Mouse (Mus musculus) splenic B cell, adult 2 months (primary cell): ENCODE results near the gene Fstl1.

Experiments used
- DNase-seq: peaks from one replicate; pipeline ENCODE4 v3.0.0-alpha.2; 2011; ENCODE audit warnings: low read depth, low spot score
- H3K27me3 ChIP-seq: 2 replicates; pipeline ENCODE4 v1.6.1; 2012; ENCODE audit warnings: mild to moderate bottlenecking, low read length, moderate library complexity, mixed read lengths; ENCODE audit not compliant: control insufficient read depth, poor library complexity, insufficient read depth, severe bottlenecking
- H3K36me3 ChIP-seq: 2 replicates; pipeline ENCODE4 v1.6.1; 2012; ENCODE audit warnings: mild to moderate bottlenecking, low read length, moderate library complexity, mixed read lengths; ENCODE audit not compliant: control insufficient read depth, poor library complexity, insufficient read depth, severe bottlenecking

Fstl1 gene

DNA sequence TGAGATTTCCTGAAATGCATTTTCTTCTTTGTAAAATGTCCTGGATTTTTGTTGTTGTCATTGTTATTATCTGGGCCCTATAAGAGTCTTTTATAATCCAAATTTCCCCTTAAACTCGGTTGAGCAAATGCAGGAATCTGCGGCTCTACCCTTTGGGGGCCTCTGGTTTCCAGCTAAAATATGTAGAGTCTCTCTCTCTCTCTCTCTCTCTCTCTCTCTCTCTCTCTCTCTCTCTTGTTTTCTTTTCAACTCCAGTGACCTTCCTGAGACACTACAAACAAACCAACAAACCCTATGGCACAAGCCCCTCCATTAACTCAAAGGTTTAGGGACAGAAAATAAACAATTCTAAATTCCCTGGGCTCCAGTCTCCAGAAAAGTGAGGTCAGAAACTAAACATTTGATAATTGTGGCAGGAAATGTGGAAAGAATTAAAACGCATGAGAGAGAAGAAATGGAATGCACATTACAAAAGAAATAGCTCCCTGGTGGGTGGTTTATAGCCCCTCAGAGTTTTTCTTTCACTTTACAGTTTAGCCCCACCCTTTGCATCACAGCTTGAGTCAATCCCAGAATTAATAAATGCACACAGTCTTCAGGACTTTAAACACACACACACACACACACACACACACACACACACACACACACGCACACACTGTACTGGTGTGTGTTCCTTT lies 1.3 kb downstream of the Fstl1 start:
- DNase-seq, result no peak

DNA sequence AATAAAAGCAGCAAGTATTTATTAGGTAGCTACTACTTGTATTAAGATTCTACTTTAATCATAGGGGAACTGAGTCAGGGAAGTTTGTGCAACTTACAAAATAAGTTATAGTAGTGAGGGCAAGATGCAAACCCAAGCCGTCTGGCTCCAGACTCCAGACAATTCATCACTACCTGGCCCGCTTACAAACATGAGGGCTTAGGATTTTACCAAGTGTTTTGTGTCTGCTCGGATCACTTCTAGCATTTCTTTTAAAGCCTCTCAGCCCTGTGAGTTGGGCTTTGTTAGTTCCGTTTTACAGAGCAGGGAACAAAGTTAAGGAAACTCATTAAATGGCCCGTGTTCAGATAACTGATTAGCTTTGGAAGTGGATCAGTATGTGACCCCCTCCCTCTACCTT lies 1.9 kb downstream of the Fstl1 start:
- H3K27me3 ChIP-seq, result peaks cover 3% of the 10 kb centered on the region
- no peaks in the 10 kb centered on the region for H3K36me3 ChIP-seq
- no peak for DNase-seq

More for the DNA sequence above, 1.3 kb downstream of the Fstl1 start:
- H3K27me3 ChIP-seq, result peaks cover 3% of the 10 kb centered on the region
- no peaks in the 10 kb centered on the region for H3K36me3 ChIP-seq

DNA sequence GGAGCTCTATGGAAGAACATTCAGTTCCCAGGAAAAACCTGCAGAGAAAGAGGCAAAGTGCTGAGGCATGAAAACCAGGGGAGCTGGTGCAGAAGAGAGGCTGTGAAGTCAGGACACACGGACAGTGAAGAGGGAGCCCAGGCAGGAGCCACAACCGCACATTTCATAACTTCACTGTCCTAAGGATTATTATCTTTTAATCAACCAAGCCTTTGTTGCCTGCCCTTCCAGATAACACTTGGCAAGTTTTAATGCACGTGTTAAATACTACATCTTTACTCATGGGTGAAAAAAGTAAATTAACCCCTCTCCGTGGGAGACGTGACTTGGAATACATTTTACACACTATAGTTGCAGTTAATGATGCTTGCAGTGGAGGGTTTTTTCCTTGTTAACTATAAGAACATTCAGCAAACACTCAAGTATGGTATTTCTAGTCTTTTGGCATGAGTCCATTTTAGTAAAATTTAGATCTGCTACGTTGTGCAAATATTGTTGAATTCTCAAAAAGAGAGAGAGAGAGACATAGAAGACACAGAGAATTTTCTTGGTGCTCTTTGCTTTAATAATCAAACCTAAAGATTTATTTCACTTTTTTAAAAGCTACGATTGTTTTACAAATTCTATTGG lies 3.1 kb downstream of the Fstl1 start:
- Histone ChIP-seq H3K36me3 (no peaks in the 10 kb centered on the region), H3K27me3 (peaks cover 3% of the 10 kb centered on the region)
- no peak for DNase-seq

DNA sequence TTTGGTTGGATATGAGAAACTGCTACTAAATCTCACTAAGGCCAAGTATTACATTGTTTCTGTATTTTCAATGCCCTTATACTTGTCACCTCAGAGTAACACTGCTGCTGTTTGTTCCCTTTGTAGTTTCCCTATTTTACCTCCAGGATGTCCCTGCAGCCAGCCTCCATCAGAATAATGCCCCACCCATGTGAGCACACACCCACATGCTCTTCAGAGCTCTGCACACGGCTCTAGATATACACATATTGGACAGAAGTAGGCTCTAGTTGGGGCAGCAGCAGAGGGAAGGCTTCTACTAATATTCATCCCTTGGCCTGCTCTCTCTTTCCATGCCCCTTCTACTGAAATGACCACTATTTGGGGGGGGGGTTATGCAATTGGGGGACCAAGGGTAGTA lies 3.7 kb downstream of the Fstl1 start:
- peaks cover 3% of the 10 kb centered on the region for H3K27me3 ChIP-seq
- H3K36me3 ChIP-seq, result no peaks in the 10 kb centered on the region
- DNase-seq, result no peak

DNA sequence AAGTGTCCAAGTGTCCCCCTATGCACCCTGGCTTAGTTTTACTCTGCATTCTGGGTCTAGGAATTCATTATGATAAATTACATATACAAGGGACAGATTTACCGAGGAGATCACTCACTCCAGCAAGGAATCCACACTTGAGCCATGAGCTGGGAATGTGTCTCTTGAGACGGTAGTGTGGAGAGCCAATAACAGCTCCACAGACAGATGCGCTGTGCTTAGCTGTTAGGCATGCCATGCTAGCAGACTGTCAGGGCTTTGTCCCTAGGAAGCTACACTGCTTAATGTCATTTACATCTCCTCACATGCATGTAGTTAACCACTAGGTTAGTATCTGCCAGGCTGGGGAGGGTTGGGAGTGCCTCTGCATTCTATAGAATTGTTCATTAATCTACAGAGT lies 4.2 kb downstream of the Fstl1 start:
- Histone ChIP-seq H3K27me3 (peaks cover 3% of the 10 kb centered on the region), H3K36me3 (no peaks in the 10 kb centered on the region)
- no peak for DNase-seq

DNA sequence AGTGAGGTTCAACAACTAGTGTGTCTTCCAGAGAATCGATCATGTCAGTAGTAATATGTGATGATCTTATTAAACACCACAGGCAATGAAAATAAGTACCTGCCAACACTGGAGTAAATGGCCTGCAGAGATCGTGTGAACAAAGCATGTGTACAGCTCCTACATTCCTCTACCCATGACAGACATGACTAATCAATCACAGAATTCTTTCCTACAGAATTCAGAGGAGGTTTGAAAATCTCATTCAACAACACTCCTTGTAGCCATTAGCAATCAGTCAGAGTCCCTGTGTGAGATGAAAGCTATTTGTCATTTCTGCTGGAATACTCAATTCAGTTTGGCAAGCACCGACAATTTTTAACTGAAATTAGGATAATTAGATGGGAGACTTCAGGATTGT lies 7.9 kb downstream of the Fstl1 start:
- H3K27me3 ChIP-seq, result no peaks in the 10 kb centered on the region
- no peaks in the 10 kb centered on the region for H3K36me3 ChIP-seq
- no peak for DNase-seq

DNA sequence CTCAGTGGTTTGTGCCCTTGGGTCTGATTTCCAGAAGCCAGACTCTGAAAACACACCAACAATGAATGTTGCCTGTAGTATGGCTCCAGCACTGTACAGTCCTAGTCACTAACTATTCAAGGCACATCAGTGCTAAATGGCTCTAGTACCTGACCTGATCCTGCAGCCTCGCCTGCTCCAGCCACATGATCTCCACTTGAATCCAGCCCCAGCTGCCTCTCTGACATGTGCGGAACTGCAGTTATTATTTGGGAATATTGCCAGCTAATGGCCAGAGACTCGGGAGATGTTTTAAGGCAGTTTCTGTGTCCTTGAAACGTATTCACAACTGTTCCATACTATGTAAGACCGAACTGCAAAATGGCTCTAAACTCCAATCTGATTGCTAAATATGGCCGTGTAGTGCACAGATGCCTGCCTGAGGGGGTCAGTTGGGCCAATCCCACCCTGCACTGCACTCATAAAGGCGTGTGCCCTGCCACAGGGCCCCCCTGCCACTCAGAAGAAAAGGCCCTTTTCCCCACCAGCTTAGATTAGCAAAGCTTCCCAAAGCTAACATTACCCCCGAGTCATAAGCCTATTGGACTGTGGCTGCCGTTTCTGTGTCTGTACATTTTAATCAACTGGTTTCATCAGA lies 11.0 kb downstream of the Fstl1 start:
- DNase-seq, result no peak
- Histone ChIP-seq H3K27me3 (no peaks in the 10 kb centered on the region), H3K36me3 (no peaks in the 10 kb centered on the region)

DNA sequence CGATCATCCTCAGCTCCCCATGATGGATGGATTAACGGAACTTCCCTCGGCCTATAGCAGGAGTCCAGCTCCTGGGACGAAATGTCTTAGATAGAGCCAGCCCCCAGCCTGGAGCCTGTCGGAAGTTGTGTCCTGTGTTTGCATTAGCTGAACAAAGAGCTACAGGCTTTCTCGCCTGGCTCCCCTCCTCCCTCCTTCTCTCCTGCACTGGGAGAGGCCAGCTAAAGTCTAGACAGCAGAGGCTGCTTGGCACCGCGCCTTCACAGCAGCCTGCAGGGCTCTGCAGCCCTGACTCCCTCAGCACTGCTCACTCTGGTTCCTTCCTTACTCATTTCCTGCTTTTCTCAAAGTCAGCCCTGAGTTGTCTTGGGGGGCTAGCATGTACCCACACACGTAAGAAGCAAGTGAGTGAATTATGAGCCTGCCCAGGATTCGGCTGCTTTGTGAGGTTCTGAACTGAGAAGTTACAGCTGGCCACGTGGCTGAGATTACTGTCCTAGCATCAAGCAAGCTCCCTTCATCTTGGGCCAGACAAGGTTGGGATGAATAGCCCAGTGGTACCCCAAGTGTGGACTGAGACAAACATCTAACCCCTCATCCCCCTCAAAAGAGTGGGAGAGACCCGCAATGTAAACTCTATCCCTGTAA lies 11.8 kb downstream of the Fstl1 start:
- H3K36me3 ChIP-seq, result no peaks in the 10 kb centered on the region
- no peak for DNase-seq
- no peaks in the 10 kb centered on the region for H3K27me3 ChIP-seq

DNA sequence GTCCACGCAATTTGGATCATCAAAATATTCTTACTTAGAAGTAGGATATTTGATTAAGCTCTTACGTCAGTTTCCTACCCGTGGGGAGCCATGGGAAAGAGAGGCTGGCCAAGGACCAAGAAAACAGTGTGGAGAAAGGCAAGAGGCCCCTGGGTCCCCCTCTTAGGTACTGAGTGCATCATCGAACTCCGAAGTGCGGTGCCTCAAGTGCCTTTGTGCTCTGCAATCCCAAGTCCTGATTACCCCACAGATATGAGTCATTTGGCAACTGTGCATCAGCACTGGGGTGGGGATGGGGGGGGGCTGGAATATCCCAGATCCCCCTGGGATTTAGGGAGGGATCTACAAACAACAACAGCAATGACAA lies 12.3 kb downstream of the Fstl1 start:
- no peaks in the 10 kb centered on the region for H3K27me3 ChIP-seq
- H3K36me3 ChIP-seq, result no peaks in the 10 kb centered on the region
- DNase-seq, result no peak

DNA sequence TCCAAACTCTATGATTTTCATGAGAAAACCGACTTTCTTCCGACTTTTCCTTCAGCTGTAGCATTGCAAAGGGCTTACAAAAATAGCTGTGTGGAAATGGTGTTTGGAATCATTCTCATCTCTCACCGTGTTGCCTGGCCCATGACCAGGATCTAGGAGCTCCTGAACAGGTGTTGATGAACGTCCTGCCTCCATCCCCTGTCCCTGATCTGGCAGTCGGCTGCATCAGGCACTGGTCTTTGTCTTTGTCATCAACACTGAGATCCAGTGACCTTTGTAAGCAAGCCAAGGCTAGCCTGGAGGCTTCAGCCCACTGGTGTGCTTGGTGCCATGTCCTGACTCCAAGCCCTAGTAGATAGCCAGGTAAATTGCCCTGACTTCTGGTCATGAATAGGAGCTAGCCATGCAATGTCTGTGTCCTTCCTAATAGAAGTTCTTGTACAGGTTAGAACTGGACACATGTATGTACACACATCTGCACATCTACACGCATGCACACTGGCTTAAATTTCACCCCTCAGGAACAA lies 12.8 kb downstream of the Fstl1 start:
- H3K27me3 ChIP-seq, result no peaks in the 10 kb centered on the region
- no peaks in the 10 kb centered on the region for H3K36me3 ChIP-seq
- no peak for DNase-seq

DNA sequence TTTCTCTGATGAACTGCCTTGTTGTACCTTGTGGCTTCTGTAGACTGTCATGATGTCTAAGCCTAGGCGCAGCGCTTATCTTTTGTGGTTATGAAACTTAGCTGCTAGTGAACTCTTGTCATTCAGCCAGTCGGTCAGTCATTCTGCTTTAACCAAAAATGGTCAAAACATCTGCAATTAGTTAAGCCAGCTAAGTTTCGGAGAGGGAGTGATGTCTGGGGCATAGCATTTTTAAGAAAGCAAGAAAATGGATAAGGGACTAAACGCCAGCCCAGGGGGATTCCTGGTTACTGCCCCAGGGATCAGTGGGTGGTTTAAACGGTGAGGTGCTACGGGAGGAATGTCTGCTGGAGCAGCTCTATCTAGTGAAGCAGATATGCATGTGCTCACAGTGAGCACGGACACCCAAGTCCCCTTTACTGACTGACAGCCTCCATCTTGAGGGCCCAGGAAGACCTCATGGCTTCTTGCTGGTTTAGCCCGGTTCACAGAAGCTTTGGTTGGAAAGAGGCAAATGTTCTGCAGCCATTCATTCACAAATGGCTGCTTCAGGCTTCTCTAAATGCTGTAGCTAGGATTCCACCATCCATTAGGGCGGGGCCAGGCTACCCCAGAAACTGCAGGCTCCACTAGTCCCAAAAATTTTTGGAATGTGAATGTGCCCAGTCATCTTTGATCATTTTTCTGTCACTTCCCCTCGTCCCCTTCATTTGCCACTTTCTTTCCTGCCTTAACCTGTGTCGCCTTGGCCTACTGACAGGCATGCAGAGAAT lies 13.5 kb downstream of the Fstl1 start:
- H3K36me3 ChIP-seq, result no peaks in the 10 kb centered on the region
- no peaks in the 10 kb centered on the region for H3K27me3 ChIP-seq
- no peak for DNase-seq

DNA sequence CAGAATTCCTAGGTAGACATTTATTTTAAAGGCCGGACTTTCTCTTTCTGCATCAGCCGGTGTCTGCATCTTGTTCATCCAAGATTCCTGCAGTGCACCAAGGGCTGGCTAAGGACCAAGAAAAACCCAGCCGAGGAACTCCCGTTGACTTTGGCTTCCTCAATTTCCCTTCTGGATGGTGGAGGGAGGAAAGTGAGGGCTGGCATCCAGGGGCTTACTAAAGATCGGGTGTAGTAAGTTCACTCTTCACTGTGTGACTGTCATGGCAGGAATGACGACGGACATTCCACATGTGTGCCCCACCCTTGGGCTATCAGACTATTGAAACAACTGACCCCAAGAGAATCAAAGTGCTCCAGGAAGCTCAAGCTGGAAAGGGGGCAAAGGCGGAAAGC lies 14.1 kb downstream of the Fstl1 start:
- H3K36me3 ChIP-seq, result no peaks in the 10 kb centered on the region
- no peaks in the 10 kb centered on the region for H3K27me3 ChIP-seq
- no peak for DNase-seq

DNA sequence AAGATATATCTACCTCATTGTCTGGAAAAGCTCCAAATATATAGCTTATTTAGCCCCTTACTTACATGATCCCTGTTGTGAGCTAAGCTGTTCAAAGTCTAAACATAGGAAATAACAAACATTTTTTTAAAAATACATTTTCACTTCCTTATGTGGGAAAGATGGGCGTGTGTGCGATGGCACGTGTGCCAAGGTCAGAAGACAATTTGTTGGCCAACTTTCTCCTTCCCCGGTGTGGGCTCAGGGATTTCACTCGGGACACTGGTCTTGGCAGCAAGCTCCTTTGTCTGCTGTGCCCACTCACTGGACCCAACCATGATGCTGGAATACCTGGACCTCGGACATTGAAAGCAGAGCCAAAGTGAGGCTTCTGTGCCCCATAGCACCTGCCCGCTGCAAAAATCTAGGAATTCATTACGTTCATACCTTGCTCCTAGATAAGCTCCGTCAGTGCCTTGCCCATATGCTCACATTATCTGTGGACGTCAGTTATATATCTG lies 19.0 kb downstream of the Fstl1 start:
- no peak for DNase-seq
- H3K36me3 ChIP-seq, result no peaks in the 10 kb centered on the region
- no peaks in the 10 kb centered on the region for H3K27me3 ChIP-seq

DNA sequence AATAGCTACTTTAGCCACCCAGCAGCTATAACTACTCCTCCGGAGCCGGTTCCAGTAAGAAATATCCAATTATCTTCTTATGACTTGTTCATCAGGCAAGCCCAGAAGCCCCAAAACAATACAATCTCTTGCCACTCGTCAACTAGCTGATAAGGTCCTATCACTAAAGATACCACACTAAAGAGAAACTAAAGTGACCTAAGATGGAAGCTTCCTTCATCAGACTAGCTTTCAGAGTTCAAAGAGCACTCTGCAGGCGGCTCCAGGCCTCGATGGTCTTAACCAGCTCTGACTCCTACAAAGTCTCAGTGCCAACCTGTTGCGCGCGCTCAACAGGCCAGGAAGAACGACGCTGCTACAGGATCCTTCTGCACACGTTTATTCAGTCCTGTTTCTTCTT lies 19.6 kb downstream of the Fstl1 start:
- no peaks in the 10 kb centered on the region for H3K36me3 ChIP-seq
- H3K27me3 ChIP-seq, result no peaks in the 10 kb centered on the region
- no peak for DNase-seq
